Mouse (Mus musculus) E14TG2a.4 (cell line): ENCODE results near the gene Tgfbrap1.
A peak's percentile ranks its signal among the peaks of the same experiment; 100 is the strongest.
"Not testable (repeated sequence)": the region's sequence is repeated elsewhere in the genome, so short reads cannot be mapped to it uniquely, and the experiment has no call there.

Source experiments
- H3K27me3 ChIP-seq: 2 replicates; pipeline ENCODE4 v1.6.1; 2014; ENCODE audit warnings: low read length, control low read depth; ENCODE audit not compliant: insufficient read depth
- H3K36me3 ChIP-seq: 2 replicates; pipeline ENCODE4 v1.6.1; 2014; ENCODE audit warnings: low read length, control low read depth; ENCODE audit not compliant: insufficient read depth
- H3K4me1 ChIP-seq: replicated peaks from 2 replicates; pipeline ENCODE4 v1.6.1; 2014; ENCODE audit warnings: low read depth, low read length, control low read depth
- H3K4me3 ChIP-seq: replicated peaks from 2 replicates; pipeline ENCODE4 v1.5.1; 2014; ENCODE audit warnings: mild to moderate bottlenecking, low read length
- H3K9me3 ChIP-seq: 2 replicates; pipeline ENCODE4 v1.6.1; 2014; ENCODE audit warnings: low read length, control low read depth
- CTCF ChIP-seq: conservative IDR thresholded peaks from 2 replicates; pipeline ENCODE4 v1.5.1; 2014; ENCODE audit warnings: low read length
- NANOG ChIP-seq: IDR thresholded peaks from 2 replicates; pipeline ENCODE4 v1.6.1; 2014; ENCODE audit warnings: borderline replicate concordance, low read length, mixed read lengths
- POU5F1 ChIP-seq: IDR thresholded peaks from 2 replicates; pipeline ENCODE4 v1.6.1; 2014; ENCODE audit warnings: low read length, borderline replicate concordance

Tgfbrap1 gene

GRCm38 (mm10) chr1:43139587-43140266 is 41.3 kb upstream of the Tgfbrap1 start:
- H3K4me1 ChIP-seq: peaks cover 14% of the 10 kb centered on the region
- TF ChIP-seq NANOG: no peak
- peak; percentile 91 for TF ChIP-seq CTCF
- TF ChIP-seq POU5F1: no peak

GRCm38 (mm10) chr1:43138268-43138812 is 39.9 kb upstream of the Tgfbrap1 start:
- no peak overlapping the region for H3K4me3 ChIP-seq
- no peaks in the 10 kb centered on the region for H3K36me3 ChIP-seq
- TF ChIP-seq NANOG (no peak), POU5F1 (no peak), CTCF (peak; percentile 79)
- no peaks in the 10 kb centered on the region for H3K27me3 ChIP-seq
- H3K9me3 ChIP-seq: peaks cover 1% of the 10 kb centered on the region; the same call in 1 of the 2 replicates
- peaks cover 14% of the 10 kb centered on the region for H3K4me1 ChIP-seq

More at GRCm38 (mm10) chr1:43139587-43140266, 41.3 kb upstream of the Tgfbrap1 start:
- Histone ChIP-seq H3K9me3 (peaks cover 12% of the 10 kb centered on the region), H3K27me3 (no peaks in the 10 kb centered on the region), H3K4me3 (no peak overlapping the region), H3K36me3 (no peaks in the 10 kb centered on the region)

- Histone ChIP-seq H3K36me3 (no peaks in the 10 kb centered on the region), H3K4me3 (no peak overlapping the region), H3K9me3 (no peaks in the 10 kb centered on the region), H3K4me1 (peaks cover 14% of the 10 kb centered on the region), H3K27me3 (no peaks in the 10 kb centered on the region)
- TF ChIP-seq POU5F1: no peak
- TF ChIP-seq CTCF: no peak
- no peak for TF ChIP-seq NANOG
Observed at GRCm38 (mm10) chr1:43137334-43137733, 38.9 kb upstream of the Tgfbrap1 start.

- not testable (repeated sequence) for H3K4me3 ChIP-seq, H3K9me3 ChIP-seq, H3K36me3 ChIP-seq, H3K27me3 ChIP-seq
- H3K4me1 ChIP-seq: peaks cover 12% of the 10 kb centered on the region
Observed at GRCm38 (mm10) chr1:43136488-43137029, 38.1 kb upstream of the Tgfbrap1 start.

- no peaks in the 10 kb centered on the region for H3K36me3 ChIP-seq
- no peak overlapping the region for H3K4me3 ChIP-seq
- 0 out of 2 replicates have a peak, but pooled peaks cover 4% of the 10 kb centered on the region for H3K27me3 ChIP-seq
- no peak for TF ChIP-seq NANOG
- TF ChIP-seq POU5F1: no peak
- TF ChIP-seq CTCF: no peak
- H3K9me3 ChIP-seq: no peaks in the 10 kb centered on the region
- H3K4me1 ChIP-seq: 0 out of 2 replicates have a peak, but pooled peaks cover 5% of the 10 kb centered on the region
Observed at GRCm38 (mm10) chr1:43131591-43131990, 33.2 kb upstream of the Tgfbrap1 start.

GRCm38 (mm10) chr1:43130219-43130981 is 32.0 kb upstream of the Tgfbrap1 start:
- Histone ChIP-seq H3K27me3 (0 out of 2 replicates have a peak, but pooled peaks cover 4% of the 10 kb centered on the region), H3K4me3 (no peak overlapping the region), H3K4me1 (0 out of 2 replicates have a peak, but pooled peaks cover 5% of the 10 kb centered on the region), H3K9me3 (no peaks in the 10 kb centered on the region), H3K36me3 (no peaks in the 10 kb centered on the region)
- TF ChIP-seq POU5F1 (no peak), CTCF (no peak), NANOG (no peak)

GRCm38 (mm10) chr1:43127820-43128610 is 29.6 kb upstream of the Tgfbrap1 start:
- Histone ChIP-seq H3K4me1 (peaks cover 12% of the 10 kb centered on the region; the same call in 1 of the 2 replicates), H3K27me3 (peaks cover 17% of the 10 kb centered on the region), H3K9me3 (no peaks in the 10 kb centered on the region), H3K4me3 (no peak overlapping the region), H3K36me3 (no peaks in the 10 kb centered on the region)
- TF ChIP-seq CTCF (no peak), NANOG (no peak), POU5F1 (no peak)

GRCm38 (mm10) chr1:43127196-43127595 is 28.8 kb upstream of the Tgfbrap1 start:
- H3K4me1 ChIP-seq: peaks cover 12% of the 10 kb centered on the region; the same call in 1 of the 2 replicates
- TF ChIP-seq NANOG (no peak), CTCF (no peak), POU5F1 (no peak)

More at GRCm38 (mm10) chr1:43127196-43127595, 28.8 kb upstream of the Tgfbrap1 start:
- no peaks in the 10 kb centered on the region for H3K36me3 ChIP-seq
- peaks cover 20% of the 10 kb centered on the region for H3K27me3 ChIP-seq
- H3K4me3 ChIP-seq: no peak overlapping the region
- no peaks in the 10 kb centered on the region for H3K9me3 ChIP-seq
